Mouse (Mus musculus) CH12.LX (cell line): Measurements from ENCODE around the gene Ptp4a2. TPM values are rescaled to one million over a fixed set of nuclear protein-coding genes. Genes with fewer than 3 reads are reported as not detected.
A peak's percentile ranks its signal among the peaks of the same experiment; 100 is the strongest.

ENCODE experiments used
- DNase-seq: peaks from one replicate; pipeline ENCODE4 v3.0.0-alpha.2; 2013; ENCODE audit errors: extremely low read depth
- H3K27ac ChIP-seq: 2 replicates; pipeline ENCODE4 v1.5.1; 2012; ENCODE audit warnings: low read depth, mild to moderate bottlenecking, control low read depth, moderate library complexity; ENCODE audit not compliant: insufficient read depth
- H3K27me3 ChIP-seq: replicated peaks from 2 replicates; pipeline ENCODE3; 2012; ENCODE audit warnings: inconsistent platforms
- H3K36me3 ChIP-seq, 2 experiments: replicated peaks in 1 of 2; 2 replicates each; pipeline versions ENCODE3 to v1.6.1; 2012; ENCODE audit warnings: inconsistent platforms in 1 of 2, low read length in 1 of 2, mild to moderate bottlenecking in 1 of 2, mixed read lengths in 1 of 2, moderate library complexity in 1 of 2; ENCODE audit not compliant: control insufficient read depth in 1 of 2, insufficient read depth in 1 of 2
- H3K4me1 ChIP-seq, 2 experiments: 2 replicates each; pipeline ENCODE4 v1.6.1; 2012; ENCODE audit warnings: inconsistent platforms in 1 of 2, moderate library complexity in 1 of 2; ENCODE audit not compliant: insufficient read depth in 2 of 2, control insufficient read depth in 1 of 2
- H3K4me2 ChIP-seq: 2 replicates; pipeline ENCODE4 v1.6.1; 2012; ENCODE audit warnings: low read depth, mild to moderate bottlenecking, control low read depth; ENCODE audit not compliant: poor library complexity, insufficient read depth, severe bottlenecking
- H3K4me3 ChIP-seq, 3 experiments: fragments of 150-350 bp in 1 of 3; sonication (generic) in 1 of 3; replicated peaks in 1 of 3; 2 replicates each; pipeline versions ENCODE3 to v1.5.1; 2011 to 2012; ENCODE audit warnings: low read depth in 2 of 3, low read length in 2 of 3, mild to moderate bottlenecking in 2 of 3, moderate library complexity in 2 of 3, control low read depth in 1 of 3, improper control_type of control experiment in 1 of 3, inconsistent platforms in 1 of 3, mixed read lengths in 1 of 3; ENCODE audit not compliant: poor library complexity in 1 of 3
- H3K79me2 ChIP-seq: replicated peaks from 2 replicates; pipeline ENCODE4 v1.6.1; 2012; ENCODE audit warnings: mild to moderate bottlenecking, moderate library complexity; ENCODE audit not compliant: control insufficient read depth, poor library complexity, insufficient read depth, severe bottlenecking; ENCODE audit errors: extremely low read depth
- H3K9ac ChIP-seq: 2 replicates; pipeline ENCODE4 v1.6.1; 2012; ENCODE audit warnings: low read depth, mild to moderate bottlenecking, control low read depth, moderate library complexity; ENCODE audit not compliant: insufficient read depth
- H3K9me3 ChIP-seq: replicated peaks from 2 replicates; pipeline ENCODE3; 2012; ENCODE audit warnings: low read length, inconsistent platforms, mixed read lengths
- CHD1 ChIP-seq: IDR thresholded peaks from 2 replicates; pipeline ENCODE4 v1.6.1; 2012; ENCODE audit warnings: low read depth, low read length, improper control_type of control experiment, inconsistent platforms
- CHD2 ChIP-seq: IDR thresholded peaks from 2 replicates; pipeline ENCODE4 v1.6.1; 2011; ENCODE audit warnings: low read length, improper control_type of control experiment
- E2F4 ChIP-seq: IDR thresholded peaks from 2 replicates; pipeline ENCODE4 v1.6.1; 2011; ENCODE audit warnings: low read depth, low read length, improper control_type of control experiment; ENCODE audit not compliant: insufficient replicate concordance
- EP300 ChIP-seq: IDR thresholded peaks from 2 replicates; pipeline ENCODE4 v1.6.1; 2011; ENCODE audit warnings: low read length, improper control_type of control experiment
- ETS1 ChIP-seq: conservative IDR thresholded peaks from 2 replicates; pipeline ENCODE4 v1.6.1; 2012; ENCODE audit warnings: low read depth, mild to moderate bottlenecking, inconsistent platforms, low read length, improper control_type of control experiment, moderate library complexity
- GABPA ChIP-seq: IDR thresholded peaks from 2 replicates; pipeline ENCODE4 v1.6.1; 2012; ENCODE audit warnings: low read depth, low read length, improper control_type of control experiment, inconsistent platforms; ENCODE audit not compliant: insufficient replicate concordance
- HCFC1 ChIP-seq: IDR thresholded peaks from 2 replicates; pipeline ENCODE4 v1.6.1; 2012; ENCODE audit warnings: low read depth, mild to moderate bottlenecking, inconsistent platforms, low read length, improper control_type of control experiment
- JUN ChIP-seq: IDR thresholded peaks from 2 replicates; pipeline ENCODE4 v1.6.1; 2011; ENCODE audit warnings: low read depth, mild to moderate bottlenecking, low read length, improper control_type of control experiment, moderate library complexity; ENCODE audit not compliant: insufficient read depth
- JUND ChIP-seq: conservative IDR thresholded peaks from 2 replicates; pipeline ENCODE4 v1.6.1; 2011; ENCODE audit warnings: low read depth, low read length, improper control_type of control experiment
- KAT2A ChIP-seq: IDR thresholded peaks from 2 replicates; pipeline ENCODE4 v1.6.1; 2012; ENCODE audit warnings: low read length, improper control_type of control experiment, inconsistent platforms; ENCODE audit not compliant: insufficient replicate concordance
- MAFK ChIP-seq: IDR thresholded peaks from 2 replicates; pipeline ENCODE4 v1.6.1; 2011; ENCODE audit warnings: low read length, improper control_type of control experiment; ENCODE audit not compliant: insufficient replicate concordance
- MAX ChIP-seq: IDR thresholded peaks from 2 replicates; pipeline ENCODE4 v1.6.1; 2011; ENCODE audit warnings: low read length, improper control_type of control experiment
- MAZ ChIP-seq: IDR thresholded peaks from 2 replicates; pipeline ENCODE4 v1.6.1; 2012; ENCODE audit warnings: low read depth, mild to moderate bottlenecking, inconsistent platforms, low read length, improper control_type of control experiment, moderate library complexity
- MEF2A ChIP-seq: IDR thresholded peaks from 2 replicates; pipeline ENCODE4 v1.6.1; 2014; ENCODE audit warnings: low read depth, mild to moderate bottlenecking, inconsistent platforms, low read length, improper control_type of control experiment, borderline replicate concordance
- MXI1 ChIP-seq: IDR thresholded peaks from 2 replicates; pipeline ENCODE4 v1.6.1; 2011; ENCODE audit warnings: mild to moderate bottlenecking, low read depth, low read length, improper control_type of control experiment
- MYC ChIP-seq: IDR thresholded peaks from 2 replicates; pipeline ENCODE4 v1.6.1; 2011; ENCODE audit warnings: low read depth, mild to moderate bottlenecking, improper control_type of control experiment, low read length
- NELFE ChIP-seq: IDR thresholded peaks from 2 replicates; pipeline ENCODE4 v1.6.1; 2011; ENCODE audit warnings: low read depth, low read length, improper control_type of control experiment
- PAX5 ChIP-seq: IDR thresholded peaks from 2 replicates; pipeline ENCODE4 v1.6.1; 2012; ENCODE audit warnings: low read length, inconsistent platforms, mixed read lengths
- POLR2A ChIP-seq: IDR thresholded peaks from 2 replicates; pipeline ENCODE4 v1.6.1; 2011; ENCODE audit warnings: low read depth, mild to moderate bottlenecking, improper control_type of control experiment, low read length
- POLR2AphosphoS2 ChIP-seq: IDR thresholded peaks from 2 replicates; pipeline ENCODE4 v1.6.1; 2011; ENCODE audit warnings: low read depth, low read length, improper control_type of control experiment
- RAD21 ChIP-seq: IDR thresholded peaks from 2 replicates; pipeline ENCODE4 v1.6.1; 2011; ENCODE audit warnings: low read depth, mild to moderate bottlenecking, low read length, improper control_type of control experiment, moderate library complexity
- SIN3A ChIP-seq: IDR thresholded peaks from 2 replicates; pipeline ENCODE4 v1.6.1; 2012; ENCODE audit warnings: low read length, improper control_type of control experiment, inconsistent platforms
- SMC3 ChIP-seq: IDR thresholded peaks from 2 replicates; pipeline ENCODE4 v1.6.1; 2011; ENCODE audit warnings: low read depth, low read length, improper control_type of control experiment
- TCF12 ChIP-seq: IDR thresholded peaks from 2 replicates; pipeline ENCODE4 v1.6.1; 2014; ENCODE audit warnings: low read depth, mild to moderate bottlenecking, inconsistent platforms, low read length, improper control_type of control experiment
- UBTF ChIP-seq: IDR thresholded peaks from 2 replicates; pipeline ENCODE4 v1.6.1; 2012; ENCODE audit warnings: low read depth, mild to moderate bottlenecking, inconsistent platforms, low read length, improper control_type of control experiment, moderate library complexity
- USF1 ChIP-seq: IDR thresholded peaks from 2 replicates; pipeline ENCODE4 v1.6.1; 2014; ENCODE audit warnings: low read depth, mild to moderate bottlenecking, inconsistent platforms, low read length, improper control_type of control experiment
- USF2 ChIP-seq: conservative IDR thresholded peaks from 2 replicates; pipeline ENCODE4 v1.6.1; 2011; ENCODE audit warnings: low read depth, low read length, improper control_type of control experiment
- ZC3H11A ChIP-seq: IDR thresholded peaks from 2 replicates; pipeline ENCODE4 v1.6.1; 2012; ENCODE audit warnings: low read depth, mild to moderate bottlenecking, inconsistent platforms, low read length, improper control_type of control experiment
- ZMIZ1 ChIP-seq: IDR thresholded peaks from 2 replicates; pipeline ENCODE4 v1.6.1; 2012; ENCODE audit warnings: low read depth, mild to moderate bottlenecking, inconsistent platforms, low read length, improper control_type of control experiment
- dilution Hi-C: fragments of 300-500 bp; cut with MboI; formaldehyde crosslinking; loops from 2 replicates; pipeline ENCODE4 v1.14.3; 2020; ENCODE audit warnings: low sequenced_read_pairs; ENCODE audit not compliant: extremely low pct_unique_long_range_greater_than_20kb, extremely low pct_ligation_motif_present
- in situ Hi-C: fragments of 300-500 bp; cut with MboI; formaldehyde crosslinking; loops from 3 replicates; pipeline ENCODE4 v1.14.3; 2019; ENCODE audit warnings: low sequenced_read_pairs, low pct_ligation_motif_present, low pct_unique_long_range_greater_than_20kb, mixed read lengths
- polyA plus RNA-seq: library from polyadenylated mRNA; unstranded; fragments of >175 nt; gene quantifications from 2 replicates; pipeline ENCODE4 v1.2.1, GENCODE M21; 2012; ENCODE audit warnings: low read depth; ENCODE audit not compliant: insufficient read length
- total RNA-seq, 2 experiments: library from RNA; depleted of rRNA; stranded (reverse); fragments of 300-350 nt in 1 of 2; fragments of >200 nt in 1 of 2; gene quantifications; 2 replicates each; pipeline ENCODE4 v1.2.3; 2012 to 2014

Gene Ptp4a2
- total and polyA plus RNA-seq, 3 experiments, result 113 to 415 (median 327) TPM

DNA sequence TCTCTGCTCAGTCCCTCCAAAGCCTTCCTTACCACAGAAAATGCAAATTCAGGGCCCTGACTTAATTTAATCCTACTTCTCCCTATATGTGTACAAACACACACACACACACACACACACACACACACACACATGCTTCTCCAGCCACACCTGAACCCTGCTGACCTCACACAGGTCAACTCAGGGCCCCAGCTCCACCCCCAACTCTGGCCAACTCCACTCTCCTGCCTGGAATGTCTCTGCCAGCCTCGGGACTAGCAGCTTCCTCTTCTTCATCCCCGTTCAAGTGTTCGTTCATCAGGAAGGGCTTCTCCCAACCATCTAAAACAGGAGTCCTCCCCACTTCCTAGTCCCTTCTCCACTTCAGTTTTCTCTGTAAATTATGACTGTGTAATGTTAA lies 70.6 kb downstream of the Ptp4a2 start:
- DNase-seq, result no peak
- Histone ChIP-seq H3K9ac (0 out of 2 replicates have a peak overlapping the region, but pooled peaks have one; percentile 48), H3K27ac (peak overlapping the region; percentile 61), H3K4me2 (peak overlapping the region; percentile 85; the same call in 1 of the 2 replicates), H3K79me2 (no peaks in the 10 kb centered on the region), H3K36me3 (no peaks in the 10 kb centered on the region), H3K9me3 (no peaks in the 10 kb centered on the region), H3K27me3 (no peaks in the 10 kb centered on the region), H3K4me3 (no peak overlapping the region), H3K4me1 (peaks cover 29 to 58% of the 10 kb centered on the region in 2 experiments)
- in situ Hi-C loops (loop anchor here (5.0 kb wide), 1 partner anchor 41 kb away; no protein-coding TSS in a partner anchor), dilution Hi-C loops (no loop called here)
- no peak for TF ChIP-seq EP300
- TF ChIP-seq SIN3A, result no peak
- no peak for TF ChIP-seq PAX5
- TF ChIP-seq USF2, result no peak
- no peak for TF ChIP-seq CHD2
- TF ChIP-seq ZC3H11A, result no peak
- no peak for TF ChIP-seq JUND
- TF ChIP-seq TCF12, result no peak
- TF ChIP-seq MAZ, result 0 out of 2 replicates have a peak, but pooled peaks have one; percentile 33

DNA sequence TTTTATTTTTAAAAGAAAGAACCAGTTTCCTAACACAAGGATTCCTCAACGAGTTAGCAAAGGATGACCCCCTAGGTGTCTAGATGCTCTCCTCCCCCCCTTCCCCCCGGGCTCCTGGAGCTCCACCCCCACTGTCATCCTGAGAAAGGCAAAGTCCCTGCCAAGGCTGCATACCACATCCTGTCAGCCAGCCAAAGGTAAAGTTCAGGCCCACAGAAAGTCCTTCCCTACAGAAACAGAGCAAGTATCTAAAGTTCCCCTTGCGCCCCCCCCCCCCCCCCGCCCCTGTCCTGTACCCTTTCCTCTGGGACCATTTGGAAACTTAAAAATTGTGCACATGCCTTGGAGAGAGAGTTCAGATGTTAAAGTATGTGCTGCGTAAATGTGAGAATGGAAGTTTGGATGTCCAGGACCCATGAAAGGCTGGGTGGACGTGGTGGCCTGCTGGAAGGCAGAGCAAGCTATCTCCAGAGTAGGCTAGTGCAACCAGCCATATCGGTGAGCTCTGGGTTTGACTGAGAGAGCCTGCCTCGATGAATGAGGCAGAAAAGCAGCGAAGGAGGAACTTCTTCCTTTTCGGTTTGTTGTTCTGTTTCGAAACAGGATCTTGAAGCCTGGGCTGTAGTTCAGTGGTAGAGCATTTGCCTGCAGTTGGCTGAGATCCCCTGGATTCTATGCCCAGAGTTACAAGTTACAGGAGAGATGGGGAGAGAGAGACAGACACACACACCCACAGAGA lies 71.7 kb downstream of the Ptp4a2 start:
- peaks cover 26 to 51% of the 10 kb centered on the region in 2 experiments for H3K4me1 ChIP-seq
- peak overlapping the region; percentile 43 to 58 (median 49) for H3K4me3 ChIP-seq
- in situ Hi-C loops (loop anchor here (5.0 kb wide), 1 partner anchor 40 kb away; no protein-coding TSS in a partner anchor), dilution Hi-C loops (no loop called here)
- no peaks in the 10 kb centered on the region for H3K79me2 ChIP-seq
- peak overlapping the region; percentile 94 for H3K27ac ChIP-seq
- peak overlapping the region; percentile 85 for H3K9ac ChIP-seq
- H3K36me3 ChIP-seq, result no peaks in the 10 kb centered on the region
- DNase-seq, result peak; percentile 90
- H3K4me2 ChIP-seq, result peak overlapping the region; percentile 85
- no peaks in the 10 kb centered on the region for H3K9me3 ChIP-seq
- H3K27me3 ChIP-seq, result no peaks in the 10 kb centered on the region
- TF ChIP-seq HCFC1 (peak; percentile 80), ETS1 (peak; percentile 12; the same call in 1 of the 2 replicates), POLR2A (peak; percentile 65), MAFK (no peak), CHD1 (0 out of 2 replicates have a peak, but pooled peaks have one; percentile 67), USF1 (no peak), MAX (peak; percentile 52; the same call in 1 of the 2 replicates), SIN3A (peak; percentile 97), EP300 (0 out of 2 replicates have a peak, but pooled peaks have one; percentile 19), UBTF (no peak), MEF2A (peak; percentile 59; the same call in 1 of the 2 replicates), POLR2AphosphoS2 (no peak; the same call in 1 of the 2 replicates), MXI1 (no peak; the same call in none of the 2 replicates), KAT2A (no peak), JUN (no peak), GABPA (no peak), MYC (0 out of 2 replicates have a peak, but pooled peaks have one; percentile 20), RAD21 (no peak; the same call in 1 of the 2 replicates), ZC3H11A (no peak), E2F4 (no peak), ZMIZ1 (0 out of 2 replicates have a peak, but pooled peaks have one; percentile 44), SMC3 (no peak), NELFE (peak; percentile 50), MAZ (0 out of 2 replicates have a peak, but pooled peaks have one; percentile 55), PAX5 (no peak)
